Mouse (Mus musculus): ENCODE results near the gene Oprm1. TPM values are rescaled to one million over a fixed set of nuclear protein-coding genes. Genes with fewer than 3 reads are reported as not detected.

Gene Oprm1
- polyA plus RNA-seq (2017; shearing (Covaris generic)): 0.85 TPM

GRCm38 (mm10) chr10:6758206-6758605, at the start of gene Oprm1:
Oprm1 (plus strand) TSS chr10:6758506.

DNA sequence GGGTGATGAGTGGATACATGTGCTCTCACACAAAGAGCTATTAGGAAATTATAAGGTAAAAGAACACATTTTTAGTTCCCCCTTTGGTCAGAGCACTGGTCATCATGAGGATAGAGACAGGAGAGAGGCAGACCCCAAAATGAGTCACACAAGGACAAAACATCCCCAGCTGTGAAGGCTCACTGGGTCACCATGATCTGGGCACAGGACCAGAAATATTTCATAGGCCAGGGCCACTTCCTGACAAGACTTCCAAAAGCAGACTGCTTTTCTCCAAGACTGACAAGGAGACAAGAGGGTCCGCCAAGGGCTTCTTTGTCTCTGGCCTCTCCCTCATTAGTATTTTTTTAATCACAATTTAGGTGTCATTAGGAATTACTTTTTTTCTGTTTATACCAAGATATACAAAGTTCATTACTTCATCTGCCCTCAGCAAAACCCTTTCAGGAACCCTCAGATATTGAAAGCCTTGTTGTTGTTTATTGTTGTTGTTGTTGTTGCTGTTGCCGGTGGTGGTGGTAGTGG, 3.0 kb downstream of the Oprm1 start, which contains the start of gene Gm10945:
TSS of gene Gm10945 (minus strand) at position 475 of the 525 bp plus-strand sequence.

GRCm38 (mm10) chr10:7052315-7053017, 294.2 kb downstream of the Oprm1 start, which contains the start of gene Ipcef1:
Ipcef1 (minus strand) TSS chr10:7052478.

Other genes starting within 250 kb of the Oprm1 start
- gene Gm10945, start 3.3 kb downstream of the Oprm1 start, polyA plus RNA-seq (2017; shearing (Covaris generic)): not detected